Mouse (Mus musculus): ENCODE data around the gene Tmem50a.
"Not testable (repeated sequence)": the region's sequence is repeated elsewhere in the genome, so short reads cannot be mapped to it uniquely, and the experiment has no call there.

The Tmem50a gene

DNA sequence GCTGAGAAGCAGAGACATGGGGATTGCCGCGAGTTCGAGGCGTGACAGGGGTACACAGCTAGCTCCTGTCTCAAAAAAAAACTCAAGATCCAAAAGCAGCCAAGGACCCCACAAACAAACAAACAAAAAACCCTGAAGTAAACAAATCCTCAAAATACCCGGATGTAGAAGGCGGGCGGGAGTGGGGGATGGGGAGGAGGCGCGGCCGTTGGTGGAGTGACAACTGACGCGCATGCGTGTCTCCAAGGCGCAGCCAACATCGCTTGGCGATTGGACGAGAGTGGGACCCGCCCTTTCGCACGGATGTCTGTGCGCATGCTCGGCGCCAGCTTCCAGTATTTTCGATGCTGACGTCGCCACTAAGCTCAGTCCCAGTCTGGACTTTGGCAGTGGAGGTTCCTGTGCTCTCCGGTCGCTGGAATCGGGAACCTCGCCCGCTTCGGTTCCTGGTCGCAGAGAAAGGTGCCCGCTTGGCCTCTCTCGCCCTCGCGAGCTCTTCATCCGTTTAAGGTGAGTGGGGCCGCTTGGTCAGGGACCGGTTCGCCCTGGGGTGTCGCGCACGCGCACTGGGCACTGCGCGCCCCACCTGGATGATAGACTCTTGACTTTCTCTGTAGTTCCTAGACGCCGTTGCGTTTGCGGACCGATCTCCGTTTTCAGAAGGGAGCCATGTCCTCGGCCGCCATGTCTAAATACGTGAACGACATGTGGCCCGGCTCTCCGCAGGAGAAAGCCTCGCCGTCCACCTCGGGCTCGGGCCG, 8.6 kb upstream of the Tmem50a start, which contains the start of gene Rsrp1:
TSS of gene Rsrp1 (plus strand) at position 335 of the 761 bp plus-strand sequence.
- in situ Hi-C loops (cut with MseI, MboI) = no loop called here

GRCm38 (mm10) chr4:134922925-134923244, 8.1 kb upstream of the Tmem50a start:
- in situ Hi-C loops (cut with MseI, MboI) = no loop called here

- in situ Hi-C loops (cut with MseI, MboI) = no loop called here
These were observed 7.5 kb upstream of the Tmem50a start for GRCm38 (mm10) chr4:134922111-134922924.

GRCm38 (mm10) chr4:134921703-134922102, 6.9 kb upstream of the Tmem50a start:
- in situ Hi-C loops (cut with MseI, MboI) = no loop called here

GRCm38 (mm10) chr4:134920631-134921030, 5.8 kb upstream of the Tmem50a start:
- in situ Hi-C loops (cut with MseI, MboI) = no loop called here

DNA sequence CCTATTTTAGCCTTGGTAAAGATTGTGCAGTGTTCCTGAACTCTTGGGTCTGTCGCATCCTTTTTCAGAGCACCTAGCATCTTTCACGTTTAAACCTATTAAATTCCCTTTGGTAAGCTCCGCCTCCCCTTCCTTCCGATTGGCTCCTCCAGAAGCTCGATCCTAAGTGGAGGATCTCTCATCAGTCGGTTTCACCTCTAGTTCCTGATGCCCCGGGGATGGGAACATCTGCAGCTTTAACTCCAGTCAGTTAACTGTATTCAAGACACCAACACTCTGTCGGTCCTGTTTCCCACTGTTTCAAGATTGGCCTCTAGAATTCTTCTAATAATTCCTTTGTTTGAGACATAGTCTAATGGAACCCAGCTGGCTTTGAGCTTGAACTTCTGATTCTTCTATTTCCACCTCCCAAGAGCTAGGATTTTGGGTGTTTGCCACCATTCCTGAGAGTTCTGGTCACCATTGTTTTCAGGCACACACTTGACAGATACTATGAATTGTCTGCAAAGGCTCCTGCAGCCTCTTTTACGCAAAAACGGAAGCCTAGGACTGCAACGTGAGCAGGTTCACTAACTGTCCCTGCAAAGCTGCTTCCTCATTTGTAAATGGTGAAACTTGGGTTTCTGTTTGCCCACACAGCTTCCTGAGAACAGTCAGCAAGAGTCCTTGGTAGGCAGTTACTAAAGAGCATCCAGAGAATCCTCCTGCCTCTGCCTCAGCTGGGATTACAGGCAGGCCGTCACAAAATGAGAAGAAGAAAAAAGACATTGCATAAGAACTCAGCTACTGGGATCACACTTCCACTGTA, 5.1 kb upstream of the Tmem50a start:
- in situ Hi-C loops (cut with MseI, MboI) = no loop called here

- in situ Hi-C loops (cut with MseI, MboI) = no loop called here
These were observed 3.6 kb upstream of the Tmem50a start for GRCm38 (mm10) chr4:134918381-134918780.

DNA sequence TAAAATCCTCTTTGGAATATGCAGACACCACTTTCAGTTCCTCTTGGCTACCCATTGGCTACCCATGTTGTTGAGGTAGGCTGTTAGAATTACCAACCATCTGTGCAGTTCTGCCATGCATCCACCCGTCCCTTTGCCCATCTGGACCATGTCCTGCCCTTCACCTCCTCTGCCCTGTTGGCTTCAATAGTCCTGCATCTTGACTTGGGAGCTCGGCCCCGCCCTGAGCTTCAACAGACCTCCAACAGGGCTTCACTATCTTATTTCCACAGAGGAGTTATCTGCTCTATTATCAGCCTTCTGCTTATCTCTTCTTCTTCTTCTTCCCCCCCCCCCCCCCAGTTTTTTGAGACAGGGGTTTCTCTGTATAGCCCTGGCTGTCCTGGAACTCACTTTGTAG, 2.4 kb upstream of the Tmem50a start:
- in situ Hi-C loops (cut with MseI, MboI) = no loop called here

GRCm38 (mm10) chr4:134915223-134916050, 613 bp upstream of the Tmem50a start:
- in situ Hi-C loops (cut with MseI, MboI) = no loop called here

DNA sequence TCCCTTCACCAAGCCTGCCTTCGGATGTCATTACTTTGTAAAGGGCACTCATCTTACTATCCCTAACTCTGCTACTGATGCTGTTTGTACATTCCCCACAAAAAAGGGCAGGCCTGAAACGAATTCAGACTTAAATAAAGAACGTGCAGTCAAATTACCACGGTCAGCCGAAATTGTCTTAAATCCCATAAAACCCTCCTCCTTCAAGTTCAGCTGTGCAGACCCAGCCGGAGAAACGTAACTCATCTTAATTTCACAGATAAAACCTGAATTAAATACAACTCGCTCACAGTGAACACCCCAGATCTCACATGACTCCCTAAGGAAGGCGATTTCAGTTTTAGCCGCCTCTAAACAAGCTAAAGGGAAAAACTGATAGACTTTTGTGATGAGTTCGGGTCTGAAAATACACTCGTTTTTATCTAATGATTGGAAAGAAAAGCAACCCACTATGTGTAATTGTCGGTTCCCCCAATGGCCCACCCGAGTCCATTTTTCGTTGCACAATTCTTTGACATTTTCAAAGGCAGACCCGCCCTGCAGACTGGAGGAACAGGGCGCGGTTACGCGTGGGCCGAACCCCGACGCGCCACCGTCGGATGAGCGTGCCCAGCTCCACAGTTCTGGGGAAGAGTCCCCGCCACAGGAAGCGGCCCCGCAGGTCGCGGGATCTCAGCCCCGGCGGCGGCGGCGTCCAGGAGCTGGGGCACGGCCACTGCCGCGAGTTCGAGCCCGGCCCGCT, 531 bp downstream of the Tmem50a start:
- in situ Hi-C loops (cut with MseI, MboI) = no loop called here

- in situ Hi-C loops (cut with MseI, MboI) = no loop called here
These were observed 1.4 kb downstream of the Tmem50a start for GRCm38 (mm10) chr4:134913413-134913812.

DNA sequence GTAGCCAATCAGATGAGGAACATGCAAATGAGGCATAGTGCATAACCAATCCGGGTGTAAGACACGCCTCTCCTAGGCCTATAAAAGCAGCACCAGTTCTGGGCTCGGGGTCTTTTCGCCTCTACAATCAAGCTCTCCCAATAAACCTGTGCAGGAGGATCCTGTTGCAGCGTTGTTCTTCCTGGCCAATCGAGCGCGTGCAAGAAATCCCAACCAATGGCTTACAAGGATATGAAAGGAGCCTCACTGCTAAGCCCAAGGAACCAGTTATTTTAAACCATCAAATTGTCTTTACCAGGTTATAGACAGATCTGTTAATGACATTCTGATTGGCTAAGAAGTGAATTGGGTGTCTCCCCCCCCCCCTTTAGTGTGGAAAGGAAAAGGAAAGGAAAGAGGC, 3.4 kb downstream of the Tmem50a start:
- in situ Hi-C loops (cut with MseI, MboI) = not testable (repeated sequence)

- in situ Hi-C loops (cut with MseI, MboI) = no loop called here
These were observed 11.8 kb downstream of the Tmem50a start for GRCm38 (mm10) chr4:134903046-134903445.

GRCm38 (mm10) chr4:134901126-134901525, 13.7 kb downstream of the Tmem50a start:
- in situ Hi-C loops (cut with MseI, MboI) = no loop called here

- in situ Hi-C loops (cut with MseI, MboI) = no loop called here
These were observed 17.6 kb downstream of the Tmem50a start for GRCm38 (mm10) chr4:134897256-134897655.

DNA sequence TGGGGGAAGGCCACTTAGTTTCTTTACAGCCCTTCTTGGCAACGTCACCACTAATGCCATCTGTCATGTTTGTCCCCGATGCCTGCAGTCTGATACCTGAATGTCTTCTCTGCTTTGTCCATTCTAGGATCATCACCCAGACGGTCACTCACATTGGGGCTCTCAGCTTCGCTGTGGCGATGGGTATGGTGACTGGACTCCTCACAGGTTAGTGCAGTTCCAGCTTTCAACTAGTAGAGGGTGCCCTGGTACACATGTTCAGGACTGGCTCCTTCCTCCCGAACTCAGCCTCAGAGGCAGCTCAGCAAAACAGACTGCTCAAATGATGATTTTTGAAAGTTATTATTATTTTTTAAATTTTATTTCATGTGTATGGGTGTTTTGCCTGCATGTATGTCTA, 22.7 kb downstream of the Tmem50a start:
- in situ Hi-C loops (cut with MseI, MboI) = no loop called here

DNA sequence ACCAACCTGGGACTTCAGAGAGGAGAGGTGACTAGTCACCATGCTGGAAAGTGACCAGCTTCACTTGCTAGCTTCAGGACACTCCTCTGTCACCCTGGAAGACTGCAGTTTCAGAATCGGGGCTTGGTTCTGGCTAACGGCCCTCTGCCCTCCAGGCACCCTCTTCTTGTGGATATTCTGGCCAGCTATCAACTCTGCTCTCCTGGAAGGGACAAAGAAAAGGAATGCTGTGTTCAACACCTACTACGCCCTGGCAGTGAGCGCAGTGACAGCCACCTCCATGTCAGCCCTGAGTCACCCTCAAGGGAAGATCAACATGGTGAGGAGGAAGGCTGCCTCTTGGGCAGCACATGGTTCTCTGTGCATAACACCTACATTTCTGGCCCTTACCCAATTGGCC, 30.5 kb downstream of the Tmem50a start:
- in situ Hi-C loops (cut with MseI, MboI) = loop anchor here in 1 of 2 experiments (10.0 kb wide), 1 partner anchor 60 kb away; no protein-coding TSS in a partner anchor

GRCm38 (mm10) chr4:134883808-134884207, 31.0 kb downstream of the Tmem50a start:
- in situ Hi-C loops (cut with MseI, MboI) = loop anchor here in 1 of 2 experiments (10.0 kb wide), 1 partner anchor 59 kb away; no protein-coding TSS in a partner anchor

DNA sequence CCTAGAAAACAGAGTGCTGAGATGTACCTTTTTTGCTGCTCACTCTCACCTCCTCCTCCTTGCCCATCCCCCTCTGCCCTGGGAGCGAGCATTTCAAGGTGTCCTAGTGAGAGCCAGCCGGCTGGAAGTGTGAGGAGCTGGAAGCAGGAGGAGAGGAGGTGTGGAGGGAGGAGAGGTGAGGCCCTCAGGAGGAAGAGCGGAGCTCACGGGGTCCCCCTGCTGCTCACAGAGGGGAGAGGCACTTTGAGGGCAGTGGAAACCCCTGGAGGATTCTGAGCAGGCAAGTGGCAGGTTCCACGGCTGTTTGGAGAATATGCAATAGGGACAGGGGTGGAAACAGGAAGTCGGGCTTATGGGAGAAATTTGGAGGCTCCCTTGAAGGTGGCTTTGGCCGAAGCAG, 31.6 kb downstream of the Tmem50a start:
- in situ Hi-C loops (cut with MseI, MboI) = loop anchor here in 1 of 2 experiments (10.0 kb wide), 1 partner anchor 58 kb away; no protein-coding TSS in a partner anchor

GRCm38 (mm10) chr4:134880041-134880440, 34.8 kb downstream of the Tmem50a start:
- in situ Hi-C loops (cut with MseI, MboI) = loop anchor here in 1 of 2 experiments (10.0 kb wide), 1 partner anchor 55 kb away; no protein-coding TSS in a partner anchor

All from mouse trophoblast stem cell (cell line).